Mouse (Mus musculus) heart, adult 2 months (tissue): Measurements from ENCODE around the gene Qrfp.

Experiments used
- CTCF ChIP-seq: fragments of 200-600 bp; IDR thresholded peaks from 2 replicates; pipeline ENCODE4 v1.8.1; 2022; ENCODE audit warnings: antibody characterized with exemption, mild to moderate bottlenecking, moderate library complexity
- POLR2A ChIP-seq: fragments of 200-500 bp; IDR thresholded peaks from 2 replicates; pipeline ENCODE4 v1.6.1; 2011; ENCODE audit warnings: mild to moderate bottlenecking, low read depth, low read length, control low read depth; ENCODE audit not compliant: insufficient read depth

- TF ChIP-seq POLR2A (no peak), CTCF (no peak)
Observed at GRCm38 (mm10) chr2:31836091-31836490, 25.7 kb upstream of the Qrfp start.
